Mouse (Mus musculus) right cerebral cortex, postnatal 10 days (tissue): ENCODE results near the gene Cul4a.

ENCODE experiments used
- DNase-seq, 2 experiments: peaks; one replicate each; pipeline ENCODE4 v3.0.0; 2021; ENCODE audit warnings: low spot score in 2 of 2

The Cul4a gene

GRCm38 (mm10) chr8:13139641-13140182 lies 34.3 kb downstream of the Cul4a start:
- DNase-seq, result no peak

- no peak for DNase-seq
These were observed 36.3 kb downstream of the Cul4a start for GRCm38 (mm10) chr8:13141681-13142080.

GRCm38 (mm10) chr8:13148476-13148875 lies 43.1 kb downstream of the Cul4a start:
- DNase-seq, result no peak

GRCm38 (mm10) chr8:13149287-13149686 lies 43.9 kb downstream of the Cul4a start:
- DNase-seq, result no peak

- DNase-seq, result no peak
These were observed 44.4 kb downstream of the Cul4a start for GRCm38 (mm10) chr8:13149866-13150265.

GRCm38 (mm10) chr8:13150929-13151328 lies 45.5 kb downstream of the Cul4a start:
- DNase-seq, result no peak

- no peak for DNase-seq
These were observed 48.7 kb downstream of the Cul4a start for GRCm38 (mm10) chr8:13154099-13154498.

- DNase-seq, result no peak
These were observed 49.9 kb downstream of the Cul4a start for GRCm38 (mm10) chr8:13155358-13155757.

- DNase-seq, result peak; percentile 47 to 75
These were observed 51.1 kb downstream of the Cul4a start for GRCm38 (mm10) chr8:13156327-13157097.

GRCm38 (mm10) chr8:13158718-13159376 lies 53.4 kb downstream of the Cul4a start, which contains the start of gene Lamp1:
Lamp1 (plus strand) TSS chr8:13159161.
- peak; percentile 100 for DNase-seq

GRCm38 (mm10) chr8:13159377-13159881 lies 54.0 kb downstream of the Cul4a start:
- peak; percentile 44 to 52 for DNase-seq

- no peak for DNase-seq
These were observed 55.3 kb downstream of the Cul4a start for GRCm38 (mm10) chr8:13160691-13161090.

GRCm38 (mm10) chr8:13162098-13162497 lies 56.7 kb downstream of the Cul4a start:
- DNase-seq, result no peak

- no peak for DNase-seq
These were observed 58.1 kb downstream of the Cul4a start for GRCm38 (mm10) chr8:13163563-13163962.

- no peak for DNase-seq
These were observed 58.9 kb downstream of the Cul4a start for GRCm38 (mm10) chr8:13164361-13164760.

GRCm38 (mm10) chr8:13170510-13170909 lies 65.1 kb downstream of the Cul4a start:
- DNase-seq, result no peak

GRCm38 (mm10) chr8:13174305-13174704 lies 68.9 kb downstream of the Cul4a start:
- DNase-seq, result no peak

- DNase-seq, result no peak
These were observed 69.4 kb downstream of the Cul4a start for GRCm38 (mm10) chr8:13174811-13175210.

- no peak for DNase-seq
These were observed 70.2 kb downstream of the Cul4a start for GRCm38 (mm10) chr8:13175650-13176049.

GRCm38 (mm10) chr8:13177173-13177852 lies 71.9 kb downstream of the Cul4a start:
- DNase-seq, result no peak

- DNase-seq, result no peak
These were observed 72.7 kb downstream of the Cul4a start for GRCm38 (mm10) chr8:13178137-13178536.

- no peak for DNase-seq
These were observed 74.1 kb downstream of the Cul4a start for GRCm38 (mm10) chr8:13179482-13179881.
